Mouse (Mus musculus) cerebellum, postnatal 36 days (tissue): ENCODE measurements around the gene Paqr6.
A peak's percentile ranks its signal among the peaks of the same experiment; 100 is the strongest.
"Not testable (repeated sequence)": the region's sequence is repeated elsewhere in the genome, so short reads cannot be mapped to it uniquely, and the experiment has no call there.

Source experiments
- DNase-seq, 2 experiments: peaks; one replicate each; pipeline ENCODE4 v3.0.0; 2021 to 2022; ENCODE audit warnings: mixed read lengths in 2 of 2

The Paqr6 gene

GRCm38 (mm10) chr3:88366830-88367428 lies 2.5 kb downstream of the Paqr6 start:
- DNase-seq = not testable (repeated sequence)

- not testable (repeated sequence) for DNase-seq
These were observed 3.1 kb downstream of the Paqr6 start for GRCm38 (mm10) chr3:88367517-88367916.

GRCm38 (mm10) chr3:88368511-88368910 lies 4.1 kb downstream of the Paqr6 start:
- not testable (repeated sequence) for DNase-seq

- DNase-seq = not testable (repeated sequence)
These were observed 8.3 kb downstream of the Paqr6 start, which contains the start of gene Bglap3 for GRCm38 (mm10) chr3:88372643-88373042. TSS of gene Bglap3 (minus strand) at chr3:88372743.

GRCm38 (mm10) chr3:88375750-88376626 lies 11.6 kb downstream of the Paqr6 start:
- DNase-seq = not testable (repeated sequence)

GRCm38 (mm10) chr3:88376644-88377043 lies 12.3 kb downstream of the Paqr6 start:
- DNase-seq = not testable (repeated sequence)

GRCm38 (mm10) chr3:88378599-88378998 lies 14.2 kb downstream of the Paqr6 start, which contains the start of gene Bglap2:
TSS of gene Bglap2 (minus strand) at chr3:88378699.
- DNase-seq = not testable (repeated sequence)

GRCm38 (mm10) chr3:88381389-88382315 lies 17.3 kb downstream of the Paqr6 start:
- DNase-seq = not testable (repeated sequence)

- not testable (repeated sequence) for DNase-seq
These were observed 18.0 kb downstream of the Paqr6 start for GRCm38 (mm10) chr3:88382383-88382782.

- no peak for DNase-seq
These were observed 20.0 kb downstream of the Paqr6 start, which contains the start of gene Bglap for GRCm38 (mm10) chr3:88384364-88384763. TSS of gene Bglap (minus strand) at chr3:88384464.

- no peak for DNase-seq
These were observed 29.5 kb downstream of the Paqr6 start for GRCm38 (mm10) chr3:88393776-88394375.

GRCm38 (mm10) chr3:88395288-88395687 lies 30.9 kb downstream of the Paqr6 start:
- DNase-seq = no peak

GRCm38 (mm10) chr3:88395742-88396141 lies 31.4 kb downstream of the Paqr6 start:
- no peak for DNase-seq

GRCm38 (mm10) chr3:88398666-88399065 lies 34.3 kb downstream of the Paqr6 start:
- DNase-seq = peak; percentile 80 to 83

GRCm38 (mm10) chr3:88403522-88404230 lies 39.3 kb downstream of the Paqr6 start:
- DNase-seq = no peak

- peak; percentile 61 to 70 for DNase-seq
These were observed 42.7 kb downstream of the Paqr6 start for GRCm38 (mm10) chr3:88407090-88407489.

GRCm38 (mm10) chr3:88407529-88407928 lies 43.1 kb downstream of the Paqr6 start:
- DNase-seq = no peak

- no peak for DNase-seq
These were observed 44.6 kb downstream of the Paqr6 start for GRCm38 (mm10) chr3:88408953-88409352.

GRCm38 (mm10) chr3:88409741-88410644 lies 45.6 kb downstream of the Paqr6 start, which contains the start of gene Pmf1:
TSS of gene Pmf1 (minus strand) at chr3:88410331.
- peak; percentile 84 to 91 for DNase-seq

GRCm38 (mm10) chr3:88410645-88411031 lies 46.3 kb downstream of the Paqr6 start:
- no peak for DNase-seq
